Mouse (Mus musculus): ENCODE data around the gene Narf.
A peak's percentile ranks its signal among the peaks of the same experiment; 100 is the strongest.

DNA sequence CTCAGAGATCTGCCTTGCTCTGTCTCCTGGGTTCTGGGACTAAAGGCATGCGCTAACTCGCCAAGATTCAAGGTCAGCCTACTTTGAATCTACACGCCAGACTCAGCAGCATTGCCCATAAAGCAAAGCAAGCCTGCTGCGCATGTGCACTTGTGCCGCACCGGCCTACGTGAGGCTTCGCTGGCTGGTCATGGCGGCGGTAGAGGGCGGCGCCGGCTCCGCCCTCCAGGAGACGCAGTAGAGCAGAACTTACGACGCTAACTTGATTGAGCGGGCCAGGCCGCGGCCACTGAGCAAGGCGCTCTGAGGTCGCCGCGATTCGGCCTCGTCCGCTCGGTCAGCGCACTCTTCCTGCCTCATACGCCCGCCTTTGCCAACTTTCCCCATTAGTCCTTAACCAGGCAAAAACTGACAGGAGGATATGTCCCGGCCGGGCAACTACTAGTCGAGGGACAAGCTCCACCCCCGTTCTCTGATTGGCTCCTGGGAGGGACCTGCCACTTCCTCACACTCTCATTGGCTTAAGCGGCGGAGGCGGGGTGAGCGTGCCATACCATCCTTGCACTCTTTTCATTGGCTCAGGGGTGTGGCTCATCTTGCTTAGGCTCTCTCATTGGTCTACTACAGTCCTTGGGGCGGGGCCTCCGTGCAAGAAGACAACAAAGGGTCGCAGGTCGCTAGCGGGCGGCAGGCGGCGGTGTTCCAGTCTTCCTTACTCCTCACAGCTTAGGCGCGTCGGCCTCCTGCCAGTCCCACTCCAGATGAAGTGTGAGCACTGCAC is at the start of gene Narf:
- TF ChIP-seq CTCF (conservative IDR thresholded peaks at IDR 0.05; ENCODE audit: low read length) (peak; percentile 31), NANOG (IDR thresholded peaks at IDR 0.05; ENCODE audit: borderline replicate concordance, low read length) (no peak)
